Mouse (Mus musculus) right cerebral cortex, postnatal 14 days (tissue): ENCODE measurements around the gene Gm10160.

Experiments
- DNase-seq: peaks from one replicate; pipeline ENCODE4 v3.0.0; 2022

Gene Gm10160

DNA sequence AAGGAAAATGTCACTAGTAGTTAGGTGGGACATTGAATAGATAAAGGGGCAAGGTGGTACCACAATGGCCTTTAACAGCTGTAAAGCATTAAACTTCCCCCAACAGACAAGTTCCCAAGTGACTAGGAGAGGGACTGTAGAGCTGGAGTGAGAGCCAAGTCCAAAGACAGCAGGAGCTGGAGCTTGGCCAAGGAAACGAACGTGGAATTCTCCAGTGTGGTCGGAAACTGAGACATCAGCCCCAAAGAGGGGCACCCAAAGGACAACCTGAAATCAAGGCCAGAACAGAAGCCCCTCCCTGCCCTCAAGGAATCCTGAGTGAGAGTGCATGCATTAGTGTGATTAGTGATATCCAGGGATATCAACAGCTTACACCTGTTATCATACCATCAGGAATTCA lies 30.2 kb downstream of the Gm10160 start:
- DNase-seq: peak; percentile 27

DNA sequence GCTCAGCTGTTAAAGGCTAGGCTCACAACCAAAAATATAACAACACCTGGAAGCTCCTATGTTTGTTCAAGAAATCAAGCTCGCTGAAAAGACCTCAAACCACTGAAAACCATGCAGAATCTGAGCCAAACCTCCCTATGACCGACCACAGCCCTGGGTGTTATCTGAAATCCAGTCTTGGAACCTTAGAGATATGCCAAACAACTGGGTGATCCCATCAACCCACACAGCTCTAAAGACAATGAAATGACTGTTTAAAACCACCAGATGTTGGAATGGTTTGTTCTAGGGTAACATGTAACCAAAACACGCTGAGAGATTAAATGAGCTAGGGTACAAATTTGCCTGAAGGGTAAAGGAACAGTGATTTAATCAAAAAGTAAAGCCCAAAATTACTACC lies 30.7 kb downstream of the Gm10160 start:
- DNase-seq: no peak

DNA sequence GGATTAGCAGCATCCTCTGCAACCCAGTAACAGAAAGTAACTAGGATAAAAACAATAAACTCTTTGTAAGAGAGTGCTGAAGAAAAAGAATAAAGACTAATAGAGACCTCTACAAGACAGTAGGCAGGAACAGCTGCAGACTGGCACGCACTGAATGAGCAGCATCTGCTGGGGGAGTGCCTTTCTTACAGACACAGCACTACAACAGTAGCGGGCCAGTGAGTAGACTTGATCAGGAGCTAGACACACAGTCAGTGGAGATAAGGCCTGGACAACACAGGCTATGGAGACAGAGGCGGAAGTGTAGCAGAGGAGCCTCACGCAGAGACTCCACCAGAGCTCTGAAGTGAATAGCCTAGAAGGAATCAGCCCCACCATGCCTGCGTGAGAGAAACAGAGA lies 49.5 kb downstream of the Gm10160 start:
- DNase-seq: no peak
